Mouse (Mus musculus) thymus, postnatal 4 days (tissue): ENCODE measurements at regions not wholly inside any gene's neighbourhood (a gene's known extent, or its start where the extent isn't known, plus 50 kb on each side); places are given as distances from the start of the nearest gene placed in this dataset.
A peak's percentile ranks its signal among the peaks of the same experiment; 100 is the strongest.

Source experiments
- DNase-seq: peaks from one replicate; pipeline ENCODE4 v3.0.0; 2021

GRCm38 (mm10) chr12:24252071-24252874 lies 155.2 kb upstream of the 9030624G23Rik start:
- DNase-seq, result peak; percentile 60
